In the genomic region with DNA sequence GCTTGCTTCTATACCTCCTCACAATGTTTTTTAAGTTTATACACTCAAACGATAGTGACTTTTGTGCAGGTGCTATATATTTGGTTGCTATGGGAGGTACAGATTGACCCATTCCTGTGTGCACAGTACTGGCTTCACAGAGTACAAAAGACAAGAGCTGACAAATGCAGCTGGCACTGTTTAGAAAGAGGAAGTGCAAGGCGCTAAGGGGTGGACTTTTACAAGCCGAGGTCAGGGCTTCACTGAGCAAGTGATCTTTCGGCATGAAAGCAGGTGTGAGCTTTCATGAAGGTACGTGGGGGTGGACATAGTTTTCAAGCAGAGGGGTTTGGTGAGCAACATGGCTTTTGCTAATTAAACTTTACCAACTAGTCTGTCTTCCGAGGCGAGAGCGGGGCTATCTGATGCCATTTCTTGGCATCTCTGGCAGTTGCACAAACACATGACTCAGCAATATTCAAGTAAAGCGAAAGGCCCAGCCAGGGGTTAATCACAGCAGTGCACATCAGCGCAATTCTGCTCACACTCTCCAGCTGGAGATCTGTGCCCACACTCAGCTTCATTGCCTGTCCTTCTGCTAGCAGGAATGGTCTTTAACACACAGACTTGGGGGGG, we compare ENCODE assay signal across 9 mouse cellular contexts. TPM values are rescaled to one million over a fixed set of nuclear protein-coding genes. Genes with fewer than 3 reads are reported as not detected.
A peak's percentile ranks its signal among the peaks of the same experiment; 100 is the strongest.
DNase-seq lines count a peak whose midpoint lies in the region; ATAC-seq lines count a peak whose summit lies in the region.
"Had no signal": no experiment of that assay in that cellular context is flagged by ENCODE, and none has a peak within 500 bp of the region (broad histone marks: within the 10 kb centered on the region; RNA-seq: fewer than 3 reads in every experiment).

No protein-coding gene starts in this region.

- H3K79me2 ChIP-seq in macrophage (ENCODE audit: inconsistent target) = no peaks in the 10 kb centered on the region

- 1% methylated on average over 10 of the region's 10 CpGs for WGBS in macrophage (ENCODE audit: missing documents)

- H3K27ac ChIP-seq in macrophage = peak overlapping the region; percentile 80

- peak; percentile 46 for DNase-seq in adrenal gland, adult 2 months
- DNase-seq in adrenal gland, postnatal 4 days (ENCODE audit: low spot score in 2 of 2) = no peak
- DNase-seq in 416B (ENCODE audit: low read depth) = peak; percentile 53
- DNase-seq in ovary, postnatal 36 days (ENCODE audit: low spot score) = no peak
- no peak for DNase-seq in ovary, adult 18-20 months (ENCODE audit: low spot score)
- no peak for DNase-seq in gastrocnemius, postnatal 10 days
- DNase-seq: cerebellum, postnatal 14 days had no signal

- peak; percentile 92 for ATAC-seq in granulocyte monocyte progenitor cell, adult 5-6 weeks (replicated peaks; ENCODE audit: poor library complexity, severe bottlenecking)

- H3K4me3 ChIP-seq in macrophage (ENCODE audit: inconsistent target) = peak overlapping the region; percentile 12; the same call in 1 of the 2 replicates

- no peaks in the 10 kb centered on the region for H3K36me3 ChIP-seq in macrophage (ENCODE audit: inconsistent target)

RNA-seq across cellular contexts. Expression of a gene that starts 10.0 kb away (rescaled TPM):
- 10 to 100 TPM; 10.3 to 58.8 TPM for total RNA-seq in adrenal gland, adult 2 months (2021)
- polyA plus RNA-seq in adrenal gland, adult 2 months (2012; rRNA removed) = 3.4 and 5.4 TPM in 2 replicates
- 10 to 100 TPM; 27.1 to 31.5 TPM for total RNA-seq in adrenal gland, postnatal 4 days (2021)
- 6.0 and 6.9 TPM in 2 replicates for total RNA-seq in granulocyte monocyte progenitor cell, adult 5-6 weeks (2014; fragmentation: Nextera tagmentation)
- 11.8 TPM in 2 replicates for total RNA-seq in granulocyte monocyte progenitor cell, adult 5-6 weeks (2017)
- total RNA-seq in macrophage (2018; cell fraction: chromatin; rRNA removed) = 10 to 100 TPM in 17 of 26 experiments, 1 to 10 TPM in 9; 3.3 to 34.9 (median 19.9) TPM
- 1 to 10 TPM; 1.3 to 7.4 (median 5.6) TPM for total RNA-seq in macrophage (2018; cell fraction: cytosol; rRNA removed)
- 10 to 100 TPM in 15 of 26 experiments, 1 to 10 TPM in 11; 2.9 to 19.9 (median 11.8) TPM for total RNA-seq in macrophage (2018; cell fraction: nucleus; rRNA removed)
- 6.6 to 7.6 TPM (median 7.4 TPM) in 3 replicates for polyA plus RNA-seq in macrophage (2018)
- total RNA-seq in gastrocnemius, postnatal 10 days (2021) = 10 to 100 TPM in 1 of 2 experiments, 1 to 10 TPM in 1; 9.4 to 11.4 TPM

Comparison
In these comparisons a context has a peak if more than half of its experiments do, and no peak if none do; other contexts are left out.
1. DNase-seq: peak in adrenal gland, adult 2 months (single experiment) and 416B (single experiment); none in adrenal gland, postnatal 4 days (0 of 2), ovary, postnatal 36 days (single experiment), ovary, adult 18-20 months (single experiment) and gastrocnemius, postnatal 10 days (single experiment).